Mouse (Mus musculus) forebrain, postnatal 0 days (tissue): Measurements from ENCODE around the gene Gm44973. TPM values are rescaled to one million over a fixed set of nuclear protein-coding genes. Genes with fewer than 3 reads are reported as not detected.

Experiments
- ATAC-seq: fragments of 200-750 bp; cut with Nextera tagmentation; 2 replicates; pipeline ENCODE4 v1.8.0; 2017; ENCODE audit warnings: mild to moderate bottlenecking, moderate library complexity
- DNase-seq: peaks from one replicate; pipeline ENCODE4 v3.0.0-alpha.2; 2015
- H3K27ac ChIP-seq: fragments of 300-500 bp; sonication (generic); 2 replicates; pipeline ENCODE4 v1.5.1; 2014; ENCODE audit warnings: low read depth, mild to moderate bottlenecking, antibody characterized with exemption, low read length, moderate library complexity, mixed read lengths
- H3K27me3 ChIP-seq: fragments of 300-500 bp; sonication (generic); 2 replicates; pipeline ENCODE4 v1.6.1; 2014; ENCODE audit warnings: mild to moderate bottlenecking, low read length, mixed read lengths; ENCODE audit not compliant: insufficient read depth
- H3K36me3 ChIP-seq: fragments of 300-500 bp; sonication (generic); 2 replicates; pipeline ENCODE4 v1.6.1; 2014; ENCODE audit warnings: mild to moderate bottlenecking, moderate library complexity; ENCODE audit not compliant: insufficient read depth
- H3K4me1 ChIP-seq: fragments of 300-500 bp; sonication (generic); 2 replicates; pipeline ENCODE4 v1.6.1; 2014; ENCODE audit warnings: antibody characterized with exemption; ENCODE audit not compliant: insufficient read depth
- H3K4me2 ChIP-seq: fragments of 300-500 bp; sonication (generic); 2 replicates; pipeline ENCODE4 v1.6.1; 2014; ENCODE audit warnings: low read depth, mild to moderate bottlenecking, moderate library complexity
- H3K4me3 ChIP-seq: fragments of 300-500 bp; sonication (generic); 2 replicates; pipeline ENCODE4 v1.5.1; 2014; ENCODE audit warnings: low read depth, low read length, mixed read lengths
- H3K9ac ChIP-seq: fragments of 300-500 bp; sonication (generic); 2 replicates; pipeline ENCODE4 v1.6.1; 2014; ENCODE audit warnings: mild to moderate bottlenecking
- H3K9me3 ChIP-seq: fragments of 300-500 bp; sonication (generic); 2 replicates; pipeline ENCODE4 v1.6.1; 2016; ENCODE audit warnings: low read length
- CTCF ChIP-seq: sonication (generic); IDR thresholded peaks from 2 replicates; pipeline ENCODE4 v1.5.1; 2016; ENCODE audit warnings: antibody characterized with exemption, control low read depth, low read depth
- WGBS: fragments of 180-500 bp; shearing (Covaris S2); extraction: QIAGEN DNeasy Blood & Tissue Kit; methylation state at CpG from one replicate; pipeline ENCODE4 v1.1.7; 2014; 5-methylcytosine and 5-hydroxymethylcytosine counted together
- polyA plus RNA-seq: library from polyadenylated mRNA; unstranded; fragments of >200 nt; fragmentation: Nextera tagmentation; extraction: Ambion mirVana; gene quantifications from 2 replicates; pipeline ENCODE4 v1.2.1, GENCODE M21; 2015
- total RNA-seq: library from RNA; depleted of rRNA; stranded (reverse); fragments of >200 nt; gene quantifications from 2 replicates; pipeline ENCODE4 v1.2.3, GENCODE M21; 2014

The Gm44973 gene
- total and polyA plus RNA-seq, 2 experiments from 2014 or later: 3.1 TPM; not detected in 1

GRCm38 (mm10) chr7:4988250-4988649 lies 27.0 kb upstream of the Gm44973 start:
- 70% methylated on average over 2 of the region's 2 CpGs for WGBS

GRCm38 (mm10) chr7:4993347-4993998 lies 21.8 kb upstream of the Gm44973 start:
- no peaks in the 10 kb centered on the region for H3K9me3 ChIP-seq
- H3K27me3 ChIP-seq: no peaks in the 10 kb centered on the region
- H3K36me3 ChIP-seq: peaks cover 20% of the 10 kb centered on the region
- ATAC-seq (no peak), DNase-seq (no peak)
- 54% methylated on average over 55 of the region's 55 CpGs for whole genome bisulfite sequencing
- H3K4me1 ChIP-seq: peaks cover 16% of the 10 kb centered on the region; the same call in 1 of the 2 replicates
- H3K27ac ChIP-seq: no peak overlapping the region
- no peak overlapping the region for H3K9ac ChIP-seq
- H3K4me3 ChIP-seq: no peak overlapping the region
- TF ChIP-seq CTCF: no peak
- H3K4me2 ChIP-seq: peak overlapping the region; percentile 52; the same call in 1 of the 2 replicates

More at GRCm38 (mm10) chr7:4988250-4988649, 27.0 kb upstream of the Gm44973 start:
- H3K9me3 ChIP-seq: no peaks in the 10 kb centered on the region
- H3K36me3 ChIP-seq: peaks cover 16% of the 10 kb centered on the region
- no peak overlapping the region for H3K27ac ChIP-seq
- TF ChIP-seq CTCF: no peak
- no peak overlapping the region for H3K4me3 ChIP-seq
- H3K4me2 ChIP-seq: no peak overlapping the region
- H3K27me3 ChIP-seq: no peaks in the 10 kb centered on the region
- H3K4me1 ChIP-seq: no peaks in the 10 kb centered on the region
- DNase-seq: no peak
- no peak for ATAC-seq
- H3K9ac ChIP-seq: no peak overlapping the region

- WGBS: 57% methylated on average over 59 of the region's 59 CpGs
- peaks cover 16% of the 10 kb centered on the region; the same call in 1 of the 2 replicates for H3K4me1 ChIP-seq
- TF ChIP-seq CTCF: no peak
- H3K27ac ChIP-seq: no peak overlapping the region
- ATAC-seq: no peak
- H3K27me3 ChIP-seq: no peaks in the 10 kb centered on the region
- no peak overlapping the region for H3K9ac ChIP-seq
- H3K4me3 ChIP-seq: 0 out of 2 replicates have a peak overlapping the region, but pooled peaks have one; percentile 83
- peaks cover 20% of the 10 kb centered on the region for H3K36me3 ChIP-seq
- H3K4me2 ChIP-seq: peak overlapping the region; percentile 52
- no peak for DNase-seq
- H3K9me3 ChIP-seq: no peaks in the 10 kb centered on the region
Measured at GRCm38 (mm10) chr7:4993999-4994788, 21.1 kb upstream of the Gm44973 start.

- ATAC-seq: peak; percentile 58
- WGBS: 5% methylated on average over 19 of the region's 19 CpGs
Measured at GRCm38 (mm10) chr7:4995268-4996002, 19.9 kb upstream of the Gm44973 start.

GRCm38 (mm10) chr7:4996003-4996895 lies 19.0 kb upstream of the Gm44973 start, which contains the start of gene Zfp579:
Gene Zfp579 (minus strand): TSS chr7:4996158.
- Histone ChIP-seq H3K9ac (peak within 1 kb of the TSS; percentile 88), H3K27ac (peak within 1 kb of the TSS; percentile 81), H3K27me3 (no peaks in the 10 kb centered on the region), H3K9me3 (no peaks in the 10 kb centered on the region), H3K4me1 (peaks cover 16% of the 10 kb centered on the region; the same call in 1 of the 2 replicates), H3K36me3 (peaks cover 20% of the 10 kb centered on the region), H3K4me2 (peak within 1 kb of the TSS; percentile 52), H3K4me3 (peak within 1 kb of the TSS; percentile 83)
- WGBS: 5% methylated on average over 16 of the region's 26 CpGs
- DNase-seq (peak; percentile 96), ATAC-seq (peak; percentile 89)
- TF ChIP-seq CTCF: no peak

More at GRCm38 (mm10) chr7:4995268-4996002, 19.9 kb upstream of the Gm44973 start:
- Histone ChIP-seq H3K9ac (peak overlapping the region; percentile 88), H3K27me3 (no peaks in the 10 kb centered on the region), H3K36me3 (peaks cover 20% of the 10 kb centered on the region), H3K27ac (peak overlapping the region; percentile 81), H3K4me2 (peak overlapping the region; percentile 52), H3K4me1 (peaks cover 16% of the 10 kb centered on the region; the same call in 1 of the 2 replicates), H3K9me3 (no peaks in the 10 kb centered on the region), H3K4me3 (peak overlapping the region; percentile 83)
- TF ChIP-seq CTCF: no peak
- no peak for DNase-seq

- no peaks in the 10 kb centered on the region for H3K9me3 ChIP-seq
- 55% methylated on average over 6 of the region's 8 CpGs for WGBS
- DNase-seq (no peak), ATAC-seq (no peak)
- peak overlapping the region; percentile 88; the same call in 1 of the 2 replicates for H3K9ac ChIP-seq
- H3K27ac ChIP-seq: peak overlapping the region; percentile 81
- H3K4me3 ChIP-seq: peak overlapping the region; percentile 83
- peaks cover 16% of the 10 kb centered on the region for H3K36me3 ChIP-seq
- H3K4me1 ChIP-seq: peaks cover 16% of the 10 kb centered on the region; the same call in 1 of the 2 replicates
- peak overlapping the region; percentile 52 for H3K4me2 ChIP-seq
- no peaks in the 10 kb centered on the region for H3K27me3 ChIP-seq
- TF ChIP-seq CTCF: no peak
Measured at GRCm38 (mm10) chr7:4996934-4997333, 18.4 kb upstream of the Gm44973 start.
